Mouse (Mus musculus) adrenal gland, adult 2 months (tissue): ENCODE measurements around the gene Sgtb. TPM values are rescaled to one million over a fixed set of nuclear protein-coding genes. Genes with fewer than 3 reads are reported as not detected.

Experiments used
- DNase-seq: peaks from one replicate; pipeline ENCODE4 v3.0.0; 2021
- polyA plus RNA-seq: library from polyadenylated mRNA; depleted of rRNA; stranded (reverse); fragments of >200 nt; gene quantifications from 2 replicates; pipeline ENCODE4 v1.2.3, GENCODE M21; 2012; rRNA removed
- total RNA-seq, 2 experiments: library from RNA; stranded (reverse); gene quantifications; 2 replicates each; pipeline ENCODE4 v1.2.3; 2021

Gene Sgtb
- total and polyA plus RNA-seq, 3 experiments, result 0.83 to 9.2 (median 8.7) TPM

DNA sequence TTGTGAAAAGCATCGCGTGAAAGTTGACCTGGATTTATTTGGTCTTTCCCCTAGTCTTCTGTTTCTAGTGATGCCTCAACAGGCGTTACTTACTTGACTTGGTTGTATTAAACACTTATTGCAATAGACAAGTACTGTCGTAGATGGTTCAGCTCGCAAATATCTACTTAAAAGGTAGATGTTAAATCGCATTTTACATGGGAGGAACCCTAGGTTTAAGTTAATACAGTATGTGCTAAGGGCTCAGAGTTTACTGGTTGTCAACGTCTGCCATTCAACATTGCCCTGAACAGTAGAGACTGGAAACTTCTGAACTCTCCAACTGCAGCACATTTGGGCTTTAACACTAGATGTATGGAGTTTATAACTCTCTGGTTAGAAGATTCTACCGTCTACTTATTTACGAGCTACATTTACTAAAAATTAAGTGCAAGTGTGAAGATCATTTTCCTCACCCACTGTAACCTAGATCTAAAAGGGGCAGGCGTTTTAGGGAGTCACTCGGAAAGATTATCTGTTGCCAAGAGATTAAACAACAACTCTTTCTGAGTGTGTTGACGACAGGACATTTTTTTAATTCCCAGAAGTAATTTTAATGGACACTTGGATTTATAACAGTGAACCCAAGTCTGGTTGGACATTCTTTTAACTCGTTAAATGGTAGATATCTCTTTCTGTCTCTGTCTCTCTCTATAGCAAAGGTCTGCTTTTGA, 69.8 kb downstream of the Sgtb start:
- no peak for DNase-seq

- no peak for DNase-seq
Measured at GRCm38 (mm10) chr13:104187357-104187756, 77.8 kb downstream of the Sgtb start.

Other genes starting within 250 kb of the Sgtb start
- 10 to 100 TPM; 88.6 to 88.9 TPM for gene Erbin, start 189.2 kb upstream of the Sgtb start, total RNA-seq
- gene Erbin, start 189.2 kb upstream of the Sgtb start, polyA plus RNA-seq, result 4.3 and 5.8 TPM in 2 replicates
- 10 to 100 TPM; 19.5 to 20.2 TPM for gene Nln, start 127 bp upstream of the Sgtb start, total RNA-seq
- gene Nln, start 127 bp upstream of the Sgtb start, polyA plus RNA-seq, result 9.4 and 9.7 TPM in 2 replicates
- 10 to 100 TPM; 57.8 to 61.8 TPM for gene Trappc13, start 68.7 kb downstream of the Sgtb start, total RNA-seq
- gene Trappc13, start 68.7 kb downstream of the Sgtb start, polyA plus RNA-seq, result 2.6 and 5.3 TPM in 2 replicates
- 10 to 100 TPM; 12.6 to 20.2 TPM for gene Trim23, start 69.1 kb downstream of the Sgtb start, total RNA-seq
- 0.56 and 0.67 TPM in 2 replicates for gene Trim23, start 69.1 kb downstream of the Sgtb start, polyA plus RNA-seq
- gene Cenpk, start 118.9 kb downstream of the Sgtb start, total RNA-seq, result 1 to 10 TPM; 1.5 to 1.9 TPM
- 0.12 and 0.21 TPM in 2 replicates for gene Cenpk, start 118.9 kb downstream of the Sgtb start, polyA plus RNA-seq
- gene Ppwd1, start 119.1 kb downstream of the Sgtb start, total RNA-seq, result 10 to 100 TPM; 12.7 to 14.2 TPM
- gene Ppwd1, start 119.1 kb downstream of the Sgtb start, polyA plus RNA-seq, result 0.24 and 0.44 TPM in 2 replicates
- gene Adamts6, start 178.1 kb downstream of the Sgtb start, total RNA-seq, result 1 to 10 TPM; 1.7 to 4.0 TPM
- gene Adamts6, start 178.1 kb downstream of the Sgtb start, polyA plus RNA-seq, result 1.00 and 1.1 TPM in 2 replicates